Mouse (Mus musculus): ENCODE results near the gene Gm45785.

DNA sequence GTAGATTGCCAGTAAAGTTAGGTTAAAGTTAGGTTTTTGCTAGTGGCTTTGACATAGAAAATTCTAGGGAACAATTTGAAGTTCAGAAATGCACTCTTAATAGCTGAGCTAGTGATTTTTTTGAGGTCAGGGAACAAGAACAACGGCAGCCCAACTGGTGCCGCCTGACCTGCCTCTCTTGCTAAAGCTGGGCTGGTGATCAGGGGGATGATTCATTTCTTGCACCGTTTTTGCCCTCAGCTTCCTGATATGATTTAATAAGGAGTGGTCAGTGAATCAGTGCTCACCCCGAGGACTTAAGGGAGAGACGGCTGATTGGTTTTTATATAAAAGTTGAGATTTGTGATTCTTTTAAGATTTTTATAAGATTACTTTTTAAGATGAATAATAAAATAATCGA lies 24.7 kb downstream of the Gm45785 start:
- TF ChIP-seq POLR2A (IDR thresholded peaks at IDR 0.05; ENCODE audit: low read depth, low read length) (no peak), CTCF (IDR thresholded peaks at IDR 0.05; ENCODE audit: extremely low read depth, insufficient read length, insufficient replicate concordance, low read depth, low read length) (no peak)

Data from small intestine, adult 2 months (tissue).